Mouse (Mus musculus): ENCODE results near the gene Kpna7. TPM values are rescaled to one million over a fixed set of nuclear protein-coding genes. Genes with fewer than 3 reads are reported as not detected.
A peak's percentile ranks its signal among the peaks of the same experiment; 100 is the strongest.

The Kpna7 gene
- polyA plus RNA-seq, 1 experiment from 2014 or later: not detected

DNA sequence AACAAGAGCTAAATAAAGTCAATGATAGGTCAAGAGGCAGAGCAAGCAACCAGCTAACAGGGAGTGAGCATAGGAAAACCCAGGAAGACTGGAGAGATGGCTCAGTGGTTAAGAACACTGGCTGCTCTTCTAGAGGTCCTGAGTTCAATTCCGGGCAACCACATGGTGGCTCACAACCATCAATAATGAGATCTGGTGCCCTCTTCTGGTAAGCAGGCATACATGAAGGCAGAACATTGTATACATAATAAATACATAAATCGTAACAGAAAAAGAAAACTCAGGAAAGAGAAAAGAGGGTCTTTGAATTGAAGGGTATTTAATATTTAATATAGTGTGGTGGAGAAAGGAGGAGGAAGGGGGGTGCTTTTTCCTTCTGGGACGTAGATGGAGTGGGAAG is 112.6 kb downstream of the Kpna7 start:
- 87% methylated on average over 3 of the region's 3 CpGs for WGBS
- no peak for ATAC-seq
- no peak overlapping the region for H3K9ac ChIP-seq (ENCODE audit: low read depth, low read length)
- H3K27ac ChIP-seq (ENCODE audit: low read depth, low read length): no peak overlapping the region
- H3K9me3 ChIP-seq (ENCODE audit: control insufficient read depth, low read length): no peaks in the 10 kb centered on the region
- H3K4me1 ChIP-seq (ENCODE audit: control insufficient read depth, insufficient read depth, low read depth, low read length): peaks cover 5% of the 10 kb centered on the region
- H3K4me3 ChIP-seq (ENCODE audit: low read length): no peak overlapping the region
- H3K27me3 ChIP-seq (replicated peaks; ENCODE audit: control insufficient read depth, insufficient read depth, low read length): no peaks in the 10 kb centered on the region
- no peaks in the 10 kb centered on the region for H3K36me3 ChIP-seq (ENCODE audit: control insufficient read depth, insufficient read depth, low read length)
- no peak overlapping the region for H3K4me2 ChIP-seq (ENCODE audit: low read length)

- no peaks in the 10 kb centered on the region for H3K36me3 ChIP-seq (ENCODE audit: control insufficient read depth, insufficient read depth, low read length)
- under 1% methylated on average over 74 of the region's 89 CpGs for WGBS
- peak; percentile 77 for ATAC-seq
Observed at GRCm38 (mm10) chr5:144965639-144966351, 118.0 kb downstream of the Kpna7 start, which contains the start of gene Smurf1. TSS of gene Smurf1 (minus strand) at chr5:144965847.

DNA sequence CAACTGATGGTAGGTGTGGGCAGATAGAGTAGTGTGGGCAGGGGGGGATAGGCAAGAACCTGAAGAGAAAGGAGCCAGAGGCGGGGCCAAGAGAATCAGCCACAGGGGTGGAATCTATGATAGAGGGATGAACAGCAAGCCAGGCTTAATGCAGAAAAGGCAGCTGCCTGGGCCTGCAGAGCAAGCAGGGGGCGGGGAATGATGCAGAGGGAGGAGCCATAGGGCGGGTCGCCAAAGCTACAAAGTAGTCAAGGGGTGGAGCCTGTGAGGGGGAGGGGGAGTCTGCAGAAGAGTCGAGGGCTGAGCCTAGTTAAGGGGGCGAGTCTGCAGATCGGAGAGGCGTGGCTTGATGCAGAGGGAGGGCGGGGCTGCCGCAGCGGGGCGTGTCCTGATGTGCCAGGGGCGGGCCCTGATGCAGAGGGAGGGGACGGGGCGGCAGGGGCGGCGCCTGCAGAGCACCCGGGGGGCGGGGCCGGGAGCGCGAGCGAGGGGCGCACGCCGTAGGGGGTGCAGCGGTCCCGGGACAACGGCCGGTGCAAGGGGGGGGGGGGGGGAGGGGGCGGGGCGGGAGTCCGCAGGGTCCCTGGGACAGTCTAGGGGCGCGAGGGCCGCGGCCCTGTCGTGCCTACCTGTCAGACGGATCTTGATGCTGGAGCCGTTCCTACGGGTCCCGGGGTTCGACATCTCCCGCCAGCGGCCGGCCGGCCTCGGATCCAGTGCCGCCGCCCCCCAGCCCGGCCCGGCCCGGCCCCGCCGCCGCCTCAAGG is 118.8 kb downstream of the Kpna7 start:
- no peaks in the 10 kb centered on the region for H3K36me3 ChIP-seq (ENCODE audit: control insufficient read depth, insufficient read depth, low read length)
- H3K4me2 ChIP-seq (ENCODE audit: low read length): peak overlapping the region; percentile 66
- H3K9me3 ChIP-seq (ENCODE audit: control insufficient read depth, low read length): no peaks in the 10 kb centered on the region
- ATAC-seq: peak; percentile 76
- peaks cover 32% of the 10 kb centered on the region for H3K4me1 ChIP-seq (ENCODE audit: control insufficient read depth, insufficient read depth, low read depth, low read length)
- H3K27me3 ChIP-seq (replicated peaks; ENCODE audit: control insufficient read depth, insufficient read depth, low read length): no peaks in the 10 kb centered on the region
- H3K9ac ChIP-seq (ENCODE audit: low read depth, low read length): peak overlapping the region; percentile 99
- peak overlapping the region; percentile 88 for H3K27ac ChIP-seq (ENCODE audit: low read depth, low read length)
- 2% methylated on average over 25 of the region's 56 CpGs for WGBS
- H3K4me3 ChIP-seq (ENCODE audit: low read length): peak overlapping the region; percentile 96

More at GRCm38 (mm10) chr5:144965639-144966351, 118.0 kb downstream of the Kpna7 start, which contains the start of gene Smurf1:
- Histone ChIP-seq H3K27ac (ENCODE audit: low read depth, low read length) (peak within 1 kb of the TSS; percentile 88), H3K4me3 (ENCODE audit: low read length) (peak within 1 kb of the TSS; percentile 96), H3K9me3 (ENCODE audit: control insufficient read depth, low read length) (no peaks in the 10 kb centered on the region), H3K4me2 (ENCODE audit: low read length) (peak within 1 kb of the TSS; percentile 66), H3K4me1 (ENCODE audit: control insufficient read depth, insufficient read depth, low read depth, low read length) (peaks cover 27% of the 10 kb centered on the region), H3K9ac (ENCODE audit: low read depth, low read length) (peak within 1 kb of the TSS; percentile 99), H3K27me3 (replicated peaks; ENCODE audit: control insufficient read depth, insufficient read depth, low read length) (no peaks in the 10 kb centered on the region)

GRCm38 (mm10) chr5:144964465-144964864 is 119.4 kb downstream of the Kpna7 start:
- no peak overlapping the region; the same call in 1 of the 2 replicates for H3K9ac ChIP-seq (ENCODE audit: low read depth, low read length)
- H3K27me3 ChIP-seq (replicated peaks; ENCODE audit: control insufficient read depth, insufficient read depth, low read length): no peaks in the 10 kb centered on the region
- H3K4me3 ChIP-seq (ENCODE audit: low read length): peak overlapping the region; percentile 96
- no peaks in the 10 kb centered on the region for H3K9me3 ChIP-seq (ENCODE audit: control insufficient read depth, low read length)
- 23% methylated on average over 8 of the region's 8 CpGs for WGBS
- H3K4me1 ChIP-seq (ENCODE audit: control insufficient read depth, insufficient read depth, low read depth, low read length): peaks cover 32% of the 10 kb centered on the region
- no peaks in the 10 kb centered on the region for H3K36me3 ChIP-seq (ENCODE audit: control insufficient read depth, insufficient read depth, low read length)
- peak overlapping the region; percentile 66 for H3K4me2 ChIP-seq (ENCODE audit: low read length)
- peak overlapping the region; percentile 88; the same call in 1 of the 2 replicates for H3K27ac ChIP-seq (ENCODE audit: low read depth, low read length)
- peak; percentile 60 for ATAC-seq

DNA sequence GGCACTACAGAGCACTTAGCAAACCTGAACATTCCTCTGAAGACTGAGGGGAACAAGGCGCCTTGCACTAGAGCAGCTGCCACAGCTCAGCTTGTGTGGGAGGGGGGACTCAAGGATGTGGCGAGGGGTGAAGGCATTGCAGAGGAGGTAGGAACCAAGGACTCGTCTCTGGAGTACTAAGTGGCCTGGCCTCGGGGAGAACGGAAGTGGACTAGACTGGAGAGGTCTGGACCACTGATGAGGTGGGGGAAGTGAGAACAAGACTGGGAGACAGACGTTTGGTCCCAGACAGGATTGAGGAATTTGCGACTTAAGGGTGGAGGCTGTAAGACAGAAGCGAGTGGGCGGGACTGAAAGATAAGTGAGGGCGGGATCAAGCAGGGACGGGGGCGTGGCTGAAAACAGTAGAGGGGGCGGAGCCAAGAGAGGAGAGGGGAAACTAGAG is 120.0 kb downstream of the Kpna7 start:
- Histone ChIP-seq H3K36me3 (ENCODE audit: control insufficient read depth, insufficient read depth, low read length) (no peaks in the 10 kb centered on the region), H3K27me3 (replicated peaks; ENCODE audit: control insufficient read depth, insufficient read depth, low read length) (no peaks in the 10 kb centered on the region), H3K4me2 (ENCODE audit: low read length) (peak overlapping the region; percentile 66), H3K9ac (ENCODE audit: low read depth, low read length) (no peak overlapping the region), H3K27ac (ENCODE audit: low read depth, low read length) (peak overlapping the region; percentile 16; the same call in 1 of the 2 replicates), H3K9me3 (ENCODE audit: control insufficient read depth, low read length) (no peaks in the 10 kb centered on the region), H3K4me1 (ENCODE audit: control insufficient read depth, insufficient read depth, low read depth, low read length) (peaks cover 32% of the 10 kb centered on the region), H3K4me3 (ENCODE audit: low read length) (peak overlapping the region; percentile 96)
- 7% methylated on average over 13 of the region's 13 CpGs for WGBS
- peak; percentile 15; the same call in 1 of the 2 replicates for ATAC-seq

DNA sequence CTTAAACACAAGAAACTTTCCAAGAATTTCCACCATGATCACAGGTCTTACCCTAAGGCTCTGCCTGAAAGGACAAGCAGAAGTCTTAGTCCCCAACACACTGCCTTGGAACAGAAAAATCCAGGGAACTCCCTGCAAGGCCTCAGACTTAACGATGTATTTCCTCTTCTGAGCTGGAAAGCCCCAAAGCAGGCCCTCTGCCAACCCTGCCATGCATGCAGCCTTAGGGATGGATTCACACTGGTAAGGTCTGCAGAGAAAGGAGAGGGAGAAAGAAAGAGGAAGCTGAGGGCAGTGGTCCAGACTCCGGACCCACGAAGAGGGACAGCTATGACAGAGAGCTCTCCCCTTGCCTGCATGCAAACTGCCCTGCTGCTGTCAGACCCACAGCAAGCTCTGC is 120.4 kb downstream of the Kpna7 start:
- peaks cover 32% of the 10 kb centered on the region for H3K4me1 ChIP-seq (ENCODE audit: control insufficient read depth, insufficient read depth, low read depth, low read length)
- H3K36me3 ChIP-seq (ENCODE audit: control insufficient read depth, insufficient read depth, low read length): no peaks in the 10 kb centered on the region
- peak overlapping the region; percentile 16; the same call in 1 of the 2 replicates for H3K27ac ChIP-seq (ENCODE audit: low read depth, low read length)
- no peak for ATAC-seq
- H3K4me3 ChIP-seq (ENCODE audit: low read length): peak overlapping the region; percentile 96
- peak overlapping the region; percentile 66 for H3K4me2 ChIP-seq (ENCODE audit: low read length)
- no peak overlapping the region for H3K9ac ChIP-seq (ENCODE audit: low read depth, low read length)
- H3K9me3 ChIP-seq (ENCODE audit: control insufficient read depth, low read length): no peaks in the 10 kb centered on the region
- WGBS: 32% methylated on average over 3 of the region's 3 CpGs
- no peaks in the 10 kb centered on the region for H3K27me3 ChIP-seq (replicated peaks; ENCODE audit: control insufficient read depth, insufficient read depth, low read length)

GRCm38 (mm10) chr5:144958271-144958670 is 125.6 kb downstream of the Kpna7 start:
- Histone ChIP-seq H3K9ac (ENCODE audit: low read depth, low read length) (no peak overlapping the region), H3K4me3 (ENCODE audit: low read length) (no peak overlapping the region), H3K4me1 (ENCODE audit: control insufficient read depth, insufficient read depth, low read depth, low read length) (peaks cover 24% of the 10 kb centered on the region), H3K9me3 (ENCODE audit: control insufficient read depth, low read length) (no peaks in the 10 kb centered on the region), H3K36me3 (ENCODE audit: control insufficient read depth, insufficient read depth, low read length) (no peaks in the 10 kb centered on the region), H3K4me2 (ENCODE audit: low read length) (no peak overlapping the region), H3K27me3 (replicated peaks; ENCODE audit: control insufficient read depth, insufficient read depth, low read length) (no peaks in the 10 kb centered on the region), H3K27ac (ENCODE audit: low read depth, low read length) (no peak overlapping the region)
- 84% methylated on average over 9 of the region's 9 CpGs for WGBS
- ATAC-seq: no peak

GRCm38 (mm10) chr5:144954432-144954831 is 129.4 kb downstream of the Kpna7 start:
- 0 out of 2 replicates have a peak overlapping the region, but pooled peaks have one; percentile 9 for H3K9ac ChIP-seq (ENCODE audit: low read depth, low read length)
- H3K4me3 ChIP-seq (ENCODE audit: low read length): no peak overlapping the region
- peaks cover 16% of the 10 kb centered on the region for H3K4me1 ChIP-seq (ENCODE audit: control insufficient read depth, insufficient read depth, low read depth, low read length)
- H3K36me3 ChIP-seq (ENCODE audit: control insufficient read depth, insufficient read depth, low read length): no peaks in the 10 kb centered on the region
- WGBS: 85% methylated on average over 7 of the region's 7 CpGs
- H3K27me3 ChIP-seq (replicated peaks; ENCODE audit: control insufficient read depth, insufficient read depth, low read length): no peaks in the 10 kb centered on the region
- H3K9me3 ChIP-seq (ENCODE audit: control insufficient read depth, low read length): no peaks in the 10 kb centered on the region
- no peak for ATAC-seq
- H3K4me2 ChIP-seq (ENCODE audit: low read length): no peak overlapping the region
- no peak overlapping the region for H3K27ac ChIP-seq (ENCODE audit: low read depth, low read length)

DNA sequence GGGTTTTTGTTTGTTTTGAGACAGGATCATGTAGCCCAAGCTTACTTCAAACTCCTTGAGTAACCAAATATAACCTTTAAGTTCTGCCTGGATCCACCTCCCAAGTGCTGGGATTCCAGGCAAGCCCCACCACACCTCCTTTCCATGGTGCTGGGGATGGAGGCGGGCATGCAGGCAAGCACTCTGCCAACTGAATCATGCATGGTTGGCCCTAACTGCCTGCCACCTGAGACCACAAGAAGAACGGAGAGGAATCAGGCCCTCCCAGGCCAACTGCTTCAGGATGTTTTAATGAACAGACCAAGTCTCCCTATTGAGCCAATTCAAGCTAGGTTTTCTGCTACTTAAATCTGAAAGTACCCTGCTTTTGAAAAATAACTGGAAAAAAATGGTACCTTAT is 131.2 kb downstream of the Kpna7 start:
- 59% methylated on average over 2 of the region's 2 CpGs for WGBS
- no peak overlapping the region for H3K4me3 ChIP-seq (ENCODE audit: low read length)
- no peaks in the 10 kb centered on the region for H3K9me3 ChIP-seq (ENCODE audit: control insufficient read depth, low read length)
- H3K4me1 ChIP-seq (ENCODE audit: control insufficient read depth, insufficient read depth, low read depth, low read length): peaks cover 24% of the 10 kb centered on the region
- no peak overlapping the region for H3K9ac ChIP-seq (ENCODE audit: low read depth, low read length)
- H3K4me2 ChIP-seq (ENCODE audit: low read length): no peak overlapping the region
- H3K27ac ChIP-seq (ENCODE audit: low read depth, low read length): no peak overlapping the region
- H3K36me3 ChIP-seq (ENCODE audit: control insufficient read depth, insufficient read depth, low read length): no peaks in the 10 kb centered on the region
- H3K27me3 ChIP-seq (replicated peaks; ENCODE audit: control insufficient read depth, insufficient read depth, low read length): no peaks in the 10 kb centered on the region
- ATAC-seq: no peak

Measured in hindbrain, embryonic 16.5 days (tissue).